ENCODE assay signal across 22 mouse cellular contexts in the genomic region with DNA sequence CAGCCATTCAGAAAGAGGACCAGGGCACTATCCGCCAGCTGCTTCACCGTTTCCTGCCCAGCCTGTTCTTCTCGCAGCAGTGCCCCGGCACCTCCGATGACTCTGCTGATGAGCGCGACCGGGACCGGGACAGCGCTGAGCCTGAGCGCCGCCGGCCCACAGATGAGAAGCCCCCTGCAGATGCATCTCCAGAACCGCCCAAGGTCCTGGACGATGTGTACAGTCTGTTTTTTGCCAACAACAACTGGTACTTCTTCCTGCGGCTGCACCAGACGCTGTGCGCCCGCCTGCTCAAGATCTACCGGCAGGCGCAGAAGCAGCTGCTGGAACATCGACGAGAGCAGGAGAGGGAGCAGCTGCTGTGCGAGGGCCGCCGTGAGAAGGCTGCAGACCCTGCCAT. TPM values are rescaled to one million over a fixed set of nuclear protein-coding genes. Genes with fewer than 3 reads are reported as not detected.
DNase-seq lines count a peak whose midpoint lies in the region; TF ChIP-seq lines count a peak whose summit lies in the region.
"Had no signal": no experiment of that assay in that cellular context is flagged by ENCODE, and none has a peak within 500 bp of the region (broad histone marks: within the 10 kb centered on the region; RNA-seq: fewer than 3 reads in every experiment).

No protein-coding gene starts in this region.

- in situ Hi-C loops in ES-E14 (cut with MboI; ENCODE audit: low sequenced_read_pairs in 2 of 2, unreplicated experiment in 2 of 2): no loop called here

- peak overlapping the region; percentile 23; the same call in 1 of the 2 replicates for H3K9ac ChIP-seq in ES-E14 (ENCODE audit: insufficient read depth, low read depth, low read length, poor library complexity, severe bottlenecking)
- H3K9ac ChIP-seq: embryonic facial prominence, embryonic 15.5 days; forebrain, embryonic 15.5 days; heart, embryonic 13.5 days; hindbrain, embryonic 15.5 days had no signal

- H3K27me3 ChIP-seq in E14TG2a.4 (ENCODE audit: insufficient read depth, low read length): peaks cover 21% of the 10 kb centered on the region
- no peaks in the 10 kb centered on the region for H3K27me3 ChIP-seq in heart, embryonic 10.5 days (ENCODE audit: insufficient read depth, poor library complexity, severe bottlenecking)
- H3K27me3 ChIP-seq: CH12.LX; embryonic facial prominence, embryonic 15.5 days; forebrain, embryonic 15.5 days; heart, embryonic 13.5 days; hindbrain, embryonic 15.5 days had no signal

- H3K9me3 ChIP-seq in E14TG2a.4 (ENCODE audit: low read length): no peaks in the 10 kb centered on the region
- H3K9me3 ChIP-seq in ES-E14 (ENCODE audit: control insufficient read depth, insufficient read depth, low read depth, low read length): no peaks in the 10 kb centered on the region
- H3K9me3 ChIP-seq in heart, embryonic 10.5 days: no peaks in the 10 kb centered on the region
- H3K9me3 ChIP-seq: embryonic facial prominence, embryonic 15.5 days; forebrain, embryonic 10.5 days; forebrain, embryonic 15.5 days; heart, embryonic 13.5 days; hindbrain, embryonic 15.5 days had no signal

- DNase-seq in gastrocnemius, postnatal 25 days: peak; percentile 3
- DNase-seq in gastrocnemius, adult 8-10 months (ENCODE audit: low spot score in 2 of 2): no peak
- peak; percentile 1 for DNase-seq in right cerebral cortex, postnatal 4 days
- DNase-seq in right cerebral cortex, postnatal 36 days (ENCODE audit: low spot score in 2 of 2): no peak
- no peak for DNase-seq in ES-E14 (ENCODE audit: low read depth, low spot score)
- no peak for DNase-seq in heart, embryonic 10.5 days (ENCODE audit: low spot score)
- no peak for DNase-seq in left cerebral cortex, adult 18-20 months (ENCODE audit: low spot score in 2 of 2)
- DNase-seq: adrenal gland, adult 8-10 months; cerebellum, adult 11 months; cerebellum, adult 8-10 months; cerebellum, postnatal 14 days; embryo, embryonic 11 days; gastrocnemius, postnatal 14 days; heart, postnatal 36 days had no signal

- H3K27ac ChIP-seq in ES-E14 (ENCODE audit: insufficient read depth, low read depth, low read length, poor library complexity, severe bottlenecking): no peak overlapping the region
- H3K27ac ChIP-seq in heart, embryonic 10.5 days: no peak overlapping the region
- H3K27ac ChIP-seq: embryonic facial prominence, embryonic 15.5 days; forebrain, embryonic 10.5 days; forebrain, embryonic 15.5 days; heart, embryonic 13.5 days; hindbrain, embryonic 15.5 days had no signal

- H3K36me3 ChIP-seq in E14TG2a.4 (ENCODE audit: insufficient read depth, low read length): peaks cover 95% of the 10 kb centered on the region
- H3K36me3 ChIP-seq in ES-E14 (ENCODE audit: control insufficient read depth, insufficient read depth, low read length, poor library complexity, severe bottlenecking): peaks cover 35% of the 10 kb centered on the region
- H3K36me3 ChIP-seq in heart, embryonic 10.5 days: peaks cover 97% of the 10 kb centered on the region

- WGBS in heart, embryonic 10.5 days: 89% methylated on average over 26 of the region's 26 CpGs

- no peak for TF ChIP-seq CTCF in E14TG2a.4 (conservative IDR thresholded peaks at IDR 0.05; ENCODE audit: low read length)

- H3K4me1 ChIP-seq in E14TG2a.4 (replicated peaks; ENCODE audit: low read depth, low read length) (peaks cover 28% of the 10 kb centered on the region), ES-E14 (ENCODE audit: control insufficient read depth in 2 of 2, insufficient read depth in 2 of 2, low read length in 2 of 2, poor library complexity in 1 of 2) (peaks cover 0 to 3% of the 10 kb centered on the region in 2 experiments; a peak in 1 of 4 replicates)
- H3K4me1 ChIP-seq in heart, embryonic 10.5 days: no peaks in the 10 kb centered on the region
- H3K4me1 ChIP-seq: embryonic facial prominence, embryonic 15.5 days; forebrain, embryonic 10.5 days; forebrain, embryonic 15.5 days; heart, embryonic 13.5 days; hindbrain, embryonic 15.5 days had no signal

- H3K4me3 ChIP-seq in E14TG2a.4 (replicated peaks; ENCODE audit: low read length) (peak overlapping the region; percentile 78), ES-E14 (ENCODE audit: insufficient read depth in 1 of 2, low read depth in 1 of 2, low read length in 2 of 2, poor library complexity in 1 of 2, severe bottlenecking in 1 of 2) (peak overlapping the region; percentile 51 to 68)
- H3K4me3 ChIP-seq in heart, embryonic 10.5 days: no peak overlapping the region
- H3K4me3 ChIP-seq: embryonic facial prominence, embryonic 15.5 days; erythroblast, embryonic 14.5 days; forebrain, embryonic 10.5 days; forebrain, embryonic 15.5 days; heart, embryonic 13.5 days; hindbrain, embryonic 15.5 days had no signal

TF ChIP-seq in ES-E14, 5 proteins besides CTCF, POLR2A, EP300 and RAD21:
- TF ChIP-seq HCFC1 (IDR thresholded peaks at IDR 0.05; ENCODE audit: borderline replicate concordance, insufficient read depth, low read length) (no peak), MAFK (IDR thresholded peaks at IDR 0.05; ENCODE audit: insufficient read depth, low read depth, low read length) (no peak), ZC3H11A (IDR thresholded peaks at IDR 0.05; ENCODE audit: borderline replicate concordance, low read depth, low read length) (no peak), ZNF384 (IDR thresholded peaks at IDR 0.05; ENCODE audit: low read depth, low read length) (no peak), CHD2 (IDR thresholded peaks at IDR 0.05; ENCODE audit: low read depth, low read length) (no peak)

RNA-seq across cellular contexts. Expression of a gene that starts 11.8 kb away (rescaled TPM):
- total RNA-seq in gastrocnemius, postnatal 25 days (2021): 1 to 10 TPM in 1 of 2 experiments, under 1 TPM in 1; 0.97 to 1.6 TPM
- total RNA-seq in gastrocnemius, adult 8-10 months (2022): 1 to 10 TPM; 1.1 to 2.0 (median 1.6) TPM
- 0.31 and 0.37 TPM in 2 replicates for total RNA-seq in ES-E14 (2012; rRNA removed)
- 1.1 and 2.3 TPM in 2 replicates for polyA plus RNA-seq in heart, embryonic 10.5 days (2016; fragmentation: Nextera tagmentation; extraction: Ambion mirVana)
- under 1 TPM in 1 of 2 experiments, not detected in 1; 0.19 TPM for total RNA-seq in left cerebral cortex, adult 18-20 months (2021)

RNA-seq across cellular contexts. Expression of a gene that starts 26.8 kb away (rescaled TPM):
- 10 to 100 TPM; 32.6 to 37.8 TPM for total RNA-seq in gastrocnemius, postnatal 25 days (2021)
- 10 to 100 TPM; 31.2 to 39.4 (median 33.8) TPM for total RNA-seq in gastrocnemius, adult 8-10 months (2022)
- 135 and 189 TPM in 2 replicates for total RNA-seq in ES-E14 (2012; rRNA removed)
- polyA plus RNA-seq in heart, embryonic 10.5 days (2016; fragmentation: Nextera tagmentation; extraction: Ambion mirVana): 151 and 158 TPM in 2 replicates
- total RNA-seq in left cerebral cortex, adult 18-20 months (2021): 100 to 1,000 TPM; 134 to 140 TPM

Comparison
In these comparisons a context has a peak if more than half of its experiments do, and no peak if none do; other contexts are left out.
1. DNase-seq: peak in gastrocnemius, postnatal 25 days (single experiment) and right cerebral cortex, postnatal 4 days (single experiment); none in gastrocnemius, adult 8-10 months (0 of 2), right cerebral cortex, postnatal 36 days (0 of 2), ES-E14 (single experiment), heart, embryonic 10.5 days (single experiment) and left cerebral cortex, adult 18-20 months (0 of 2).